Mouse (Mus musculus) CH12.LX (cell line): Measurements from ENCODE around the gene Pusl1. TPM values are rescaled to one million over a fixed set of nuclear protein-coding genes. Genes with fewer than 3 reads are reported as not detected.

Source experiments
- DNase-seq: peaks from one replicate; pipeline ENCODE4 v3.0.0-alpha.2; 2013; ENCODE audit errors: extremely low read depth
- H3K27ac ChIP-seq: 2 replicates; pipeline ENCODE4 v1.5.1; 2012; ENCODE audit warnings: low read depth, mild to moderate bottlenecking, control low read depth, moderate library complexity; ENCODE audit not compliant: insufficient read depth
- H3K27me3 ChIP-seq: replicated peaks from 2 replicates; pipeline ENCODE3; 2012; ENCODE audit warnings: inconsistent platforms
- H3K36me3 ChIP-seq, 2 experiments: replicated peaks in 1 of 2; 2 replicates each; pipeline versions ENCODE3 to v1.6.1; 2012; ENCODE audit warnings: inconsistent platforms in 1 of 2, low read length in 1 of 2, mild to moderate bottlenecking in 1 of 2, mixed read lengths in 1 of 2, moderate library complexity in 1 of 2; ENCODE audit not compliant: control insufficient read depth in 1 of 2, insufficient read depth in 1 of 2
- H3K4me1 ChIP-seq, 2 experiments: 2 replicates each; pipeline ENCODE4 v1.6.1; 2012; ENCODE audit warnings: inconsistent platforms in 1 of 2, moderate library complexity in 1 of 2; ENCODE audit not compliant: insufficient read depth in 2 of 2, control insufficient read depth in 1 of 2
- H3K4me2 ChIP-seq: 2 replicates; pipeline ENCODE4 v1.6.1; 2012; ENCODE audit warnings: low read depth, mild to moderate bottlenecking, control low read depth; ENCODE audit not compliant: poor library complexity, insufficient read depth, severe bottlenecking
- H3K4me3 ChIP-seq, 3 experiments: fragments of 150-350 bp in 1 of 3; sonication (generic) in 1 of 3; replicated peaks in 1 of 3; 2 replicates each; pipeline versions ENCODE3 to v1.5.1; 2011 to 2012; ENCODE audit warnings: low read depth in 2 of 3, low read length in 2 of 3, mild to moderate bottlenecking in 2 of 3, moderate library complexity in 2 of 3, control low read depth in 1 of 3, improper control_type of control experiment in 1 of 3, inconsistent platforms in 1 of 3, mixed read lengths in 1 of 3; ENCODE audit not compliant: poor library complexity in 1 of 3
- H3K79me2 ChIP-seq: replicated peaks from 2 replicates; pipeline ENCODE4 v1.6.1; 2012; ENCODE audit warnings: mild to moderate bottlenecking, moderate library complexity; ENCODE audit not compliant: control insufficient read depth, poor library complexity, insufficient read depth, severe bottlenecking; ENCODE audit errors: extremely low read depth
- H3K9ac ChIP-seq: 2 replicates; pipeline ENCODE4 v1.6.1; 2012; ENCODE audit warnings: low read depth, mild to moderate bottlenecking, control low read depth, moderate library complexity; ENCODE audit not compliant: insufficient read depth
- H3K9me3 ChIP-seq: replicated peaks from 2 replicates; pipeline ENCODE3; 2012; ENCODE audit warnings: low read length, inconsistent platforms, mixed read lengths
- BHLHE40 ChIP-seq: IDR thresholded peaks from 2 replicates; pipeline ENCODE4 v1.6.1; 2011; ENCODE audit warnings: mild to moderate bottlenecking, low read depth, low read length, improper control_type of control experiment
- CHD1 ChIP-seq: IDR thresholded peaks from 2 replicates; pipeline ENCODE4 v1.6.1; 2012; ENCODE audit warnings: low read depth, low read length, improper control_type of control experiment, inconsistent platforms
- CHD2 ChIP-seq: IDR thresholded peaks from 2 replicates; pipeline ENCODE4 v1.6.1; 2011; ENCODE audit warnings: low read length, improper control_type of control experiment
- CTCF ChIP-seq, 2 experiments: IDR thresholded peaks in 1 of 2; conservative IDR thresholded peaks in 1 of 2; 2 replicates each; pipeline ENCODE4 v1.5.1; 2011 to 2012; ENCODE audit warnings: low read depth in 2 of 2, low read length in 2 of 2, improper control_type of control experiment in 1 of 2, inconsistent platforms in 1 of 2, mild to moderate bottlenecking in 1 of 2, moderate library complexity in 1 of 2
- EP300 ChIP-seq: IDR thresholded peaks from 2 replicates; pipeline ENCODE4 v1.6.1; 2011; ENCODE audit warnings: low read length, improper control_type of control experiment
- GABPA ChIP-seq: IDR thresholded peaks from 2 replicates; pipeline ENCODE4 v1.6.1; 2012; ENCODE audit warnings: low read depth, low read length, improper control_type of control experiment, inconsistent platforms; ENCODE audit not compliant: insufficient replicate concordance
- JUN ChIP-seq: IDR thresholded peaks from 2 replicates; pipeline ENCODE4 v1.6.1; 2011; ENCODE audit warnings: low read depth, mild to moderate bottlenecking, low read length, improper control_type of control experiment, moderate library complexity; ENCODE audit not compliant: insufficient read depth
- KAT2A ChIP-seq: IDR thresholded peaks from 2 replicates; pipeline ENCODE4 v1.6.1; 2012; ENCODE audit warnings: low read length, improper control_type of control experiment, inconsistent platforms; ENCODE audit not compliant: insufficient replicate concordance
- MAFK ChIP-seq: IDR thresholded peaks from 2 replicates; pipeline ENCODE4 v1.6.1; 2011; ENCODE audit warnings: low read length, improper control_type of control experiment; ENCODE audit not compliant: insufficient replicate concordance
- MAX ChIP-seq: IDR thresholded peaks from 2 replicates; pipeline ENCODE4 v1.6.1; 2011; ENCODE audit warnings: low read length, improper control_type of control experiment
- MEF2A ChIP-seq: IDR thresholded peaks from 2 replicates; pipeline ENCODE4 v1.6.1; 2014; ENCODE audit warnings: low read depth, mild to moderate bottlenecking, inconsistent platforms, low read length, improper control_type of control experiment, borderline replicate concordance
- MYC ChIP-seq: IDR thresholded peaks from 2 replicates; pipeline ENCODE4 v1.6.1; 2011; ENCODE audit warnings: low read depth, mild to moderate bottlenecking, improper control_type of control experiment, low read length
- POLR2AphosphoS2 ChIP-seq: IDR thresholded peaks from 2 replicates; pipeline ENCODE4 v1.6.1; 2011; ENCODE audit warnings: low read depth, low read length, improper control_type of control experiment
- RAD21 ChIP-seq: IDR thresholded peaks from 2 replicates; pipeline ENCODE4 v1.6.1; 2011; ENCODE audit warnings: low read depth, mild to moderate bottlenecking, low read length, improper control_type of control experiment, moderate library complexity
- RCOR1 ChIP-seq: conservative IDR thresholded peaks from 2 replicates; pipeline ENCODE4 v1.6.1; 2012; ENCODE audit warnings: low read depth, mild to moderate bottlenecking, inconsistent platforms, low read length, improper control_type of control experiment
- UBTF ChIP-seq: IDR thresholded peaks from 2 replicates; pipeline ENCODE4 v1.6.1; 2012; ENCODE audit warnings: low read depth, mild to moderate bottlenecking, inconsistent platforms, low read length, improper control_type of control experiment, moderate library complexity
- dilution Hi-C: fragments of 300-500 bp; cut with MboI; formaldehyde crosslinking; loops from 2 replicates; pipeline ENCODE4 v1.14.3; 2020; ENCODE audit warnings: low sequenced_read_pairs; ENCODE audit not compliant: extremely low pct_unique_long_range_greater_than_20kb, extremely low pct_ligation_motif_present
- in situ Hi-C: fragments of 300-500 bp; cut with MboI; formaldehyde crosslinking; loops from 3 replicates; pipeline ENCODE4 v1.14.3; 2019; ENCODE audit warnings: low sequenced_read_pairs, low pct_ligation_motif_present, low pct_unique_long_range_greater_than_20kb, mixed read lengths
- polyA plus RNA-seq: library from polyadenylated mRNA; unstranded; fragments of >175 nt; gene quantifications from 2 replicates; pipeline ENCODE4 v1.2.1, GENCODE M21; 2012; ENCODE audit warnings: low read depth; ENCODE audit not compliant: insufficient read length
- total RNA-seq, 2 experiments: library from RNA; depleted of rRNA; stranded (reverse); fragments of 300-350 nt in 1 of 2; fragments of >200 nt in 1 of 2; gene quantifications; 2 replicates each; pipeline ENCODE4 v1.2.3; 2012 to 2014

Pusl1 gene
- total and polyA plus RNA-seq, 3 experiments = 32.1 to 45.7 (median 37.5) TPM

DNA sequence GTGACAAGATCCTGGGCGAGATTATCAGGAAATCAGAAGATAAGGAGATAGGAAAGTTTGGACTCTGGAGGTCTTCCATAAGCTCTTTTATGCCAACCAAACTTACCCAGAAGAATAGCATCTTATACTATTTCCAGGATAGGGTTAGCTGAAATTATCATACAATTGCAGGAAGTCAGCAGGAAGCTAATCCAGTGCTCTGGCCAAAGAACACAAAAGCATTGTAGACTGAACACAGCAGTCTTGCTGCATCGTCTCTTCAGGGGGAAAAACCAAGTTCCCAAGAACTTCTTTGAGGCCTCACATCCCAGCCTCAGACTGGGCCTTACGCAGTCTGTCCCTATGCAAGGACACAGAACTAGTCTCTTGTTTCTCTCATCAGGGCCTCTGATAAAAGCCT, 8.0 kb downstream of the Pusl1 start:
- dilution Hi-C loops (no loop called here), in situ Hi-C loops (no loop called here)
- no peaks in the 10 kb centered on the region for H3K9me3 ChIP-seq
- H3K36me3 ChIP-seq = peaks cover 45 to 74% of the 10 kb centered on the region in 2 experiments
- H3K9ac ChIP-seq = no peak overlapping the region
- TF ChIP-seq UBTF (no peak), POLR2AphosphoS2 (no peak), MAX (no peak), CHD1 (no peak), MEF2A (no peak), RAD21 (no peak), RCOR1 (no peak), BHLHE40 (no peak), MYC (no peak), EP300 (no peak), CHD2 (no peak), MAFK (no peak), JUN (no peak), GABPA (no peak)
- no peak overlapping the region for H3K4me3 ChIP-seq
- no peak for DNase-seq
- no peak overlapping the region for H3K27ac ChIP-seq
- H3K79me2 ChIP-seq = peaks cover 3% of the 10 kb centered on the region; the same call in 1 of the 2 replicates
- no peaks in the 10 kb centered on the region for H3K4me1 ChIP-seq
- no peak overlapping the region for H3K4me2 ChIP-seq
- no peaks in the 10 kb centered on the region for H3K27me3 ChIP-seq

GRCm38 (mm10) chr4:155871404-155871803, 20.2 kb downstream of the Pusl1 start:
- in situ Hi-C loops = no loop called here
- Histone ChIP-seq H3K9me3 (no peaks in the 10 kb centered on the region), H3K36me3 (peaks cover 50 to 60% of the 10 kb centered on the region in 2 experiments), H3K4me3 (no peak overlapping the region), H3K27ac (no peak overlapping the region), H3K79me2 (peaks cover 31% of the 10 kb centered on the region), H3K4me2 (no peak overlapping the region), H3K9ac (no peak overlapping the region), H3K27me3 (no peaks in the 10 kb centered on the region), H3K4me1 (peaks cover 24 to 36% of the 10 kb centered on the region in 2 experiments)
- dilution Hi-C loops = no loop called here
- no peak for DNase-seq
- no peak for TF ChIP-seq CTCF (conservative IDR thresholded peaks at IDR 0.05 in 1 of 2, IDR thresholded peaks at IDR 0.05 in 1 of 2; ENCODE audit: low read depth in 2 of 2, low read length in 2 of 2)
- TF ChIP-seq UBTF = no peak
- TF ChIP-seq JUN = no peak
- TF ChIP-seq KAT2A = no peak
